Mouse (Mus musculus): ENCODE data around the gene Crygd. TPM values are rescaled to one million over a fixed set of nuclear protein-coding genes. Genes with fewer than 3 reads are reported as not detected.
A peak's percentile ranks its signal among the peaks of the same experiment; 100 is the strongest.

Crygd gene
- polyA plus RNA-seq (2014; fragmentation: Nextera tagmentation; extraction: Ambion mirVana), result not detected in 2 replicates

DNA sequence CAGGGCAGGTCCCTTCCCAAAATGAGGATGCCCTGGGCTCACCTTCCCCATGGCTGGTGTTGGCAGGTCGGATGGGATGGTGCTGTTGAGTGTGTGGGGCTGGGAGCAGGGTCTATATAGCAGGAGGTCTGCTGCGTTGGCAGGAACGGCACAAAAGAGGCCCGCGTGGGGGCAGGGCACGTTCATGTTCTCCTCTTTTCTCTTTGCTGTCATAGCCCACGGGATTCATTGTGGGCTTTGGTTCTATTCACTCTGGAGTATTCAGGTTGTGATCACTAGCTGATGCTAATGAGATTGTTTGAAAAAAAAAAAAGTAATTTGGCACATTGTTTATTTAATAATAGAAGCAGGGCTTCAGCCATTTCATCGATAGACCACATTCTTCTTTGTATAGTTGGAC is at the start of gene Crygd:
Gene Crygd, minus strand, starts transcription at position 101 of the 400 bp plus-strand sequence.
- no peak within 1 kb of the TSS for H3K4me3 ChIP-seq (ENCODE audit: low read depth, low read length)
- DNase-seq (ENCODE audit: low spot score), result no peak
- H3K4me2 ChIP-seq (ENCODE audit: low read length), result no peak within 1 kb of the TSS
- H3K36me3 ChIP-seq (ENCODE audit: control insufficient read depth, insufficient read depth, low read length), result no peaks in the 10 kb centered on the region
- no peak within 1 kb of the TSS for H3K9ac ChIP-seq (ENCODE audit: low read length)
- H3K27me3 ChIP-seq (replicated peaks; ENCODE audit: control insufficient read depth, insufficient read depth, low read length), result no peaks in the 10 kb centered on the region
- ATAC-seq, result no peak
- WGBS, result 25% methylated on average over 8 of the region's 8 CpGs
- no peak within 1 kb of the TSS for H3K27ac ChIP-seq (ENCODE audit: low read depth, low read length)
- no peaks in the 10 kb centered on the region for H3K9me3 ChIP-seq (replicated peaks; ENCODE audit: control insufficient read depth, low read length)
- no peaks in the 10 kb centered on the region for H3K4me1 ChIP-seq (ENCODE audit: control insufficient read depth, insufficient read depth, low read length)

DNA sequence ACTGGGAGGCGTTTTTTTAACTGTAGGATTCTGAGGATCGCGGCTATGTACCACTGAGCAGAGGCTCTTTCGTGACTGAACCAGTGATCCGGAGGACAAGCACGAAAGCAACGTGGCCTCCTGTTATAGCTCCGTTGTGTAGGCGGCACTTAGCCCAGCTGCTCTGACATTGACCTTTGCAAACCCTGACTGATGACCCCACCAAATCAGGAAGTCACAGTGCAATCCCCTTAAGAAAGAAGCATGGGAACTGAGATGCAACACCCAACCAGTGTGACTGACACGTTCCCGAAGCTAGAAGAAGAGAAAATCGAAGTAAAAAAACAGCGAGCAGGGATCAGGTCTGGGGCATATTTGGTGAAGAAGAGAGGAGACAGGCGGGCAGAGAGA is 49.5 kb upstream of the Crygd start:
- Histone ChIP-seq H3K4me2 (ENCODE audit: low read length) (0 out of 2 replicates have a peak overlapping the region, but pooled peaks have one; percentile 15), H3K27me3 (replicated peaks; ENCODE audit: control insufficient read depth, insufficient read depth, low read length) (no peaks in the 10 kb centered on the region), H3K4me3 (ENCODE audit: low read depth, low read length) (no peak overlapping the region), H3K9me3 (replicated peaks; ENCODE audit: control insufficient read depth, low read length) (no peaks in the 10 kb centered on the region), H3K36me3 (ENCODE audit: control insufficient read depth, insufficient read depth, low read length) (no peaks in the 10 kb centered on the region), H3K27ac (ENCODE audit: low read depth, low read length) (no peak overlapping the region), H3K4me1 (ENCODE audit: control insufficient read depth, insufficient read depth, low read length) (no peaks in the 10 kb centered on the region), H3K9ac (ENCODE audit: low read length) (no peak overlapping the region)
- no peak for ATAC-seq
- no peak for DNase-seq (ENCODE audit: low spot score)
- WGBS, result 78% methylated on average over 14 of the region's 14 CpGs

DNA sequence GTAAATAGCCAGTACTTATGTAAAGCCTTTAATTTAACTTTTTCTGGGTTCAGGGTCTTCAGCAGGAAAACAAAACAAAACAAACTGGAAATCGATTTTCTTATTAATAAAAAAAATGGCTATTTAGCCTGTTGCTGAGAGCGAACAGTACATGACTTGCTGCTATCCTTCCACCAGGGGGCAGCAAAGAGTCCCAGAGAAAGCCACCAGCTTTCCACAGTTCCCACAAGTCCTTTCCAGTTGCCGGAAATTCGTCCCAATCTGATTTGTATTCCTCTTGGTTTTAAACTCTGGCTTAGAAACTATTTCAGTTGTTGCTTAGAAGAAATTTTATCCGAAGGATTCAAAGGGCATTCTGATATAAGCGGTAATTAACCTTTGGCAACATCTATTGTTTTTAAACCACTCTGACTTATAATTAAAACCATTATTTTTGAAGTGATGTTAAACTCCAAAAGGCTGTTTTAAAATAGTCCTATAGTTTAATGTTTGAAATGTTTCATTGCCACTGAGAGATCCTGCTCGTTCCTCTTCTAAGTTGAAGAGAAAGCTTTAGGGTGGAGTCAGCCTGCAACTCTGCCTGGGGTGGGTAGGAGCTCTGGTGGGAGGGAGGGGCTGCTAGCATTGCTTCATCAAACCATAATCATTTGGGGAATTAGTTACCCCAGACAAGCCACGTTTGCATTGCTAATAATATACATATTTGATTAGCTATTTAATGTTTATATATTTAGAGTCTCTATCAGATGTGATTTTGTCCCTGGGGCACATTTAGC is 49.0 kb upstream of the Crygd start:
- peak overlapping the region; percentile 15; the same call in 1 of the 2 replicates for H3K4me2 ChIP-seq (ENCODE audit: low read length)
- no peaks in the 10 kb centered on the region for H3K27me3 ChIP-seq (replicated peaks; ENCODE audit: control insufficient read depth, insufficient read depth, low read length)
- ATAC-seq, result peak; percentile 79
- peak; percentile 92 for DNase-seq (ENCODE audit: low spot score)
- H3K27ac ChIP-seq (ENCODE audit: low read depth, low read length), result no peak overlapping the region
- no peaks in the 10 kb centered on the region for H3K36me3 ChIP-seq (ENCODE audit: control insufficient read depth, insufficient read depth, low read length)
- H3K9me3 ChIP-seq (replicated peaks; ENCODE audit: control insufficient read depth, low read length), result no peaks in the 10 kb centered on the region
- no peak overlapping the region for H3K4me3 ChIP-seq (ENCODE audit: low read depth, low read length)
- WGBS, result 14% methylated on average over 8 of the region's 8 CpGs
- H3K9ac ChIP-seq (ENCODE audit: low read length), result no peak overlapping the region
- H3K4me1 ChIP-seq (ENCODE audit: control insufficient read depth, insufficient read depth, low read length), result no peaks in the 10 kb centered on the region

DNA sequence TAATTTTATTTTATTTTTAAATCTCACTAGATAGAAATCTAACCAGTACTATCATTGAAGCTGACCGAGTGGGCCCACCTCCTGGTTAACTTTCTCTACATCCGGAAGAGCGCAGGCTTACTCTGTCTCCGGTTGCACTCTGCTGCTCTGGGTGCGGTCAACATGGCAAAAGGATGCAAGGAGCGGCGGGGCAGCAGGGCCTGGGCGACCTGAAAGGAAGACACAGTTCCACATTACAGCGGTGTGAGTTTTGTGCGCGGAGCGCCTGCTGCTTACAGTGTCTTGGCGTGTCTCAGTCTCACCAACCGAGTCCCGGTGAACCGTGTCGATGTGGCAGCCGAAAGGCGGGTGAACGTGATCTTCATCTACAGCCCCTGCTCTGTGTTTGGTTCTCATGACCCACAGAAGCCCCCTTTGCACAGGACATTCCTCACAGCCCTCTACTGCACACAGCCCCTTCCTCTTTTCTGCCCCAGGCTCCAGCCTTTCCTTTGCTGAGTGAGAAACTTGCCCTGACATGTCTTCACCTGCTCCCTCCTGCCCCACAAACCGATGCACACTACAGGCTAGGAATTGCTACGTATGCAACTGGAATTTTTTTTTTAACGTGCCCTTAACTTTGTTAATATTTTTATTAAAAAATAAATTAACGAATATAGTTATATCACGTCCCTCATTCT is 46.6 kb upstream of the Crygd start:
- H3K27me3 ChIP-seq (replicated peaks; ENCODE audit: control insufficient read depth, insufficient read depth, low read length), result no peaks in the 10 kb centered on the region
- ATAC-seq, result no peak
- no peak for DNase-seq (ENCODE audit: low spot score)
- no peak overlapping the region for H3K27ac ChIP-seq (ENCODE audit: low read depth, low read length)
- H3K4me2 ChIP-seq (ENCODE audit: low read length), result no peak overlapping the region
- no peaks in the 10 kb centered on the region for H3K36me3 ChIP-seq (ENCODE audit: control insufficient read depth, insufficient read depth, low read length)
- H3K9ac ChIP-seq (ENCODE audit: low read length), result no peak overlapping the region
- WGBS, result 81% methylated on average over 25 of the region's 25 CpGs
- H3K4me3 ChIP-seq (ENCODE audit: low read depth, low read length), result no peak overlapping the region
- no peaks in the 10 kb centered on the region for H3K4me1 ChIP-seq (ENCODE audit: control insufficient read depth, insufficient read depth, low read length)
- H3K9me3 ChIP-seq (replicated peaks; ENCODE audit: control insufficient read depth, low read length), result no peaks in the 10 kb centered on the region

DNA sequence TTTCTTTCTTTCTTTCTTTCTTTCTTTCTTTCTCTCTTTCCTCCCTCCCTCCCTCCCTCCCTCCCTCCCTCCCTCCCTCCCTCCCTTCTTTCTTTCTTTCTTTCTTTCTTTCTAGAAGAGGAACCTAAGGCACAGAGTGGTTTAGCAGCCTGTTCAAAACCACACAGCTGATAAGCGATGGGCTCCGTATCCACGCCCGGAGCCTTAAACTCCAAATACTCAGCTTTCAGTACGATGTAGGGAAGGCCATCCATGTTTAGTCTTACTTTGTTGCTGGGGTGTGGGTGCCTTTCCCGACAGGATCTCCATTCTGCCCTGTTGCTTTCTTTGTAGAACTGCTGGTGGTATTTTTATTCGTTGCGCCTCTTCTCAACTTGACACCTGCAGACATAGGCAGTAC is 45.9 kb upstream of the Crygd start:
- no peak overlapping the region for H3K4me2 ChIP-seq (ENCODE audit: low read length)
- H3K9me3 ChIP-seq (replicated peaks; ENCODE audit: control insufficient read depth, low read length), result no peaks in the 10 kb centered on the region
- no peaks in the 10 kb centered on the region for H3K4me1 ChIP-seq (ENCODE audit: control insufficient read depth, insufficient read depth, low read length)
- WGBS, result 88% methylated on average over 8 of the region's 8 CpGs
- no peak overlapping the region for H3K4me3 ChIP-seq (ENCODE audit: low read depth, low read length)
- H3K36me3 ChIP-seq (ENCODE audit: control insufficient read depth, insufficient read depth, low read length), result no peaks in the 10 kb centered on the region
- H3K27ac ChIP-seq (ENCODE audit: low read depth, low read length), result no peak overlapping the region
- ATAC-seq (no peak), DNase-seq (ENCODE audit: low spot score) (no peak)
- no peaks in the 10 kb centered on the region for H3K27me3 ChIP-seq (replicated peaks; ENCODE audit: control insufficient read depth, insufficient read depth, low read length)
- H3K9ac ChIP-seq (ENCODE audit: low read length), result no peak overlapping the region

DNA sequence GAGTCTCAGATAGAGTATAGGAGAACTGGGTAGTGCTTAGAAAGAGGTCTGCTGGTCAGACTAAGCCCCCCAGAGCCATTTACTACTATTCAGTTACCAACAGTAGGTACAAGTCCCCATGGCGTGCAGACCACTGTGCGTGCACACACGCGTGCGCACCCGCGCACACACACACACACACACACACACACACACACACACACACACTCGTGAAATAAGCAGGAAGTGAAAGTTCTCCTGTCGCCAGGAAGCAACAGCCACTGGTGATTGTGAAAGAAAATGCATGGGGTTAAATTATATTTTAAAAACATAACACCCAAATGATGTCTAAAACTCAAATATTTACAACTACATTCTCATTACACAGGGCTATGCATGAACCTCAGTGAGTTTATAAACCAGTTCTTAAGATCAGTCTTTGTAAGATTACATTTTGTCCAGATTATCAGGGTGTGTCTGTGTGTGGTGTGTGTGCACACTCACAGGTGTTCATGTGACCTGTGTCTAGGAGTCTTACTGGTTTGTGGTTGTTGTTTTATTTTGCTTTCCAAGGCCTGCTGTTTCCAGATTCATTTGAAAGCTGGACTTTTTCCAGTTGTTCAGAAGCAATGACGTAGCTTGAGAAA is 44.5 kb upstream of the Crygd start:
- Histone ChIP-seq H3K4me1 (ENCODE audit: control insufficient read depth, insufficient read depth, low read length) (no peaks in the 10 kb centered on the region), H3K4me3 (ENCODE audit: low read depth, low read length) (no peak overlapping the region), H3K4me2 (ENCODE audit: low read length) (no peak overlapping the region), H3K27me3 (replicated peaks; ENCODE audit: control insufficient read depth, insufficient read depth, low read length) (no peaks in the 10 kb centered on the region), H3K9me3 (replicated peaks; ENCODE audit: control insufficient read depth, low read length) (no peaks in the 10 kb centered on the region), H3K9ac (ENCODE audit: low read length) (no peak overlapping the region), H3K27ac (ENCODE audit: low read depth, low read length) (no peak overlapping the region), H3K36me3 (ENCODE audit: control insufficient read depth, insufficient read depth, low read length) (no peaks in the 10 kb centered on the region)
- ATAC-seq (no peak), DNase-seq (ENCODE audit: low spot score) (no peak)
- 89% methylated on average over 10 of the region's 10 CpGs for WGBS

DNA sequence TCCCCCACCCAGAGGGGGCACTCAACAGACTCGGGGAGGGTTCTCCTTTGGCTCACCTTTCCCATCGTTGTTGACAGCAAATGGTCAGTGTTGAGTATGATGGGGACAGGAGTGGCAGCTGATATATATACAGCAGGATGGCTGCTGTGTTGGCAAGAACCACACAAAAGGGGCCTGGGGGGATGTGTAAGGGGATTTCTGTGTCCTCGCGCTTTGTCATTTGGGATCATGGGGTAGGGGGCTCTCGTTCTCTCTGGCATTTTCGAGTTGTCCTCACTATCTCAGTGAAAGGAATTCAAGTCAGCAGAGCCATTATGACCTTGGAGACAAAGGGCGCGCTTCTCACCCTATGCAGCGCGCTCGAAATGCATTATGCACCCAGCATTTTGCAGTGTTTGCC is 40.0 kb upstream of the Crygd start, which contains the start of gene Cryga:
Gene Cryga, minus strand, starts transcription at position 101 of the 400 bp plus-strand sequence.
- H3K9ac ChIP-seq (ENCODE audit: low read length), result no peak within 1 kb of the TSS
- H3K9me3 ChIP-seq (replicated peaks; ENCODE audit: control insufficient read depth, low read length), result no peaks in the 10 kb centered on the region
- ATAC-seq (no peak), DNase-seq (ENCODE audit: low spot score) (no peak)
- no peaks in the 10 kb centered on the region for H3K4me1 ChIP-seq (ENCODE audit: control insufficient read depth, insufficient read depth, low read length)
- 89% methylated on average over 11 of the region's 11 CpGs for WGBS
- no peaks in the 10 kb centered on the region for H3K36me3 ChIP-seq (ENCODE audit: control insufficient read depth, insufficient read depth, low read length)
- H3K4me2 ChIP-seq (ENCODE audit: low read length), result no peak within 1 kb of the TSS
- no peaks in the 10 kb centered on the region for H3K27me3 ChIP-seq (replicated peaks; ENCODE audit: control insufficient read depth, insufficient read depth, low read length)
- H3K27ac ChIP-seq (ENCODE audit: low read depth, low read length), result no peak within 1 kb of the TSS
- H3K4me3 ChIP-seq (ENCODE audit: low read depth, low read length), result no peak within 1 kb of the TSS

DNA sequence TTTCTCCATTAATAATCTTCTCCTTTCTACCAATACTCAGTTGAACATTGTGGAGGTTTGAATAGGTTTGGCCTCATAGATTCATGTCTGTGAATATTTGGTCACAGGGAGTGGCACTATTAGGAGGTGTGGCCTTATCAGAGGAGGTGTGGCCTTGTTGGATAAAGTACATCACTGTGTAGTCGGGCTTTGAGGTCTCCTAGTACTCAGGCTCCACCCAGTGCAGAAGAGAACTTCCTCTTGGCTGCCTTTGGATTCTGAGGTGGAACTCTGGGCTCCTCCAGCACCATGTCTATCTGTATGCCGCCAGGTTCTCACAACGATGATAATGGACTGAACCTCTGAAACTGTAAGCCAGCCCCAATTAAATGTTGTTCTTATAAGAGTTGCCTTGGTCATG is 33.7 kb upstream of the Crygd start:
- Histone ChIP-seq H3K27ac (ENCODE audit: low read depth, low read length) (no peak overlapping the region), H3K4me2 (ENCODE audit: low read length) (no peak overlapping the region), H3K4me3 (ENCODE audit: low read depth, low read length) (no peak overlapping the region), H3K9ac (ENCODE audit: low read length) (no peak overlapping the region), H3K27me3 (replicated peaks; ENCODE audit: control insufficient read depth, insufficient read depth, low read length) (no peaks in the 10 kb centered on the region), H3K36me3 (ENCODE audit: control insufficient read depth, insufficient read depth, low read length) (no peaks in the 10 kb centered on the region), H3K9me3 (replicated peaks; ENCODE audit: control insufficient read depth, low read length) (no peaks in the 10 kb centered on the region), H3K4me1 (ENCODE audit: control insufficient read depth, insufficient read depth, low read length) (no peaks in the 10 kb centered on the region)
- no peak for DNase-seq (ENCODE audit: low spot score)
- no peak for ATAC-seq
- WGBS, result 92% methylated on average over 3 of the region's 3 CpGs

DNA sequence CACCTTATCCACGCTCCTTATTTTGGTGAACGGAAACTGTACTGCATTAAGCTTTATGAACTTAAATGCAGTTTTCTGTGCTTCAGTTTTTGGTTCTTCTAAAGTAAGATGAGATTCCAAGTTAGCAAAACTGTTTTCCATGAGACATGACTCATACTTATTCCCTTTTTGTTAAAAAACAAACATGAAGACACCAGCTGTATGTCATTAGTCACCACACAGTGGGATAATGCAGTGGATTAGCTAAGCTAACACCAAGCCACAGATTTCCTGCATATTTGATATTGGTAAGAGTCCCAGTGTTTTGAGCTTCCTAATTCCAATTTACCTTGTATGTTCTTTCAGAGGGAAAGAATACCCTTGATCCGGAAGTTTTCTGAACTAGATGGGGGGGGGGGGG is 28.3 kb upstream of the Crygd start:
- ATAC-seq, result no peak
- no peaks in the 10 kb centered on the region for H3K4me1 ChIP-seq (ENCODE audit: control insufficient read depth, insufficient read depth, low read length)
- H3K27ac ChIP-seq (ENCODE audit: low read depth, low read length), result no peak overlapping the region
- no peak for DNase-seq (ENCODE audit: low spot score)
- no peak overlapping the region for H3K4me2 ChIP-seq (ENCODE audit: low read length)
- no peaks in the 10 kb centered on the region for H3K27me3 ChIP-seq (replicated peaks; ENCODE audit: control insufficient read depth, insufficient read depth, low read length)
- no peaks in the 10 kb centered on the region for H3K36me3 ChIP-seq (ENCODE audit: control insufficient read depth, insufficient read depth, low read length)
- H3K4me3 ChIP-seq (ENCODE audit: low read depth, low read length), result no peak overlapping the region
- H3K9ac ChIP-seq (ENCODE audit: low read length), result no peak overlapping the region
- H3K9me3 ChIP-seq (replicated peaks; ENCODE audit: control insufficient read depth, low read length), result no peaks in the 10 kb centered on the region
- WGBS, result 94% methylated on average over 3 of the region's 3 CpGs

Data from forebrain, embryonic 14.5 days (tissue).